Mouse (Mus musculus) left cerebral cortex, adult 6 months (tissue): ENCODE data around the gene Abcb7. TPM values are rescaled to one million over a fixed set of nuclear protein-coding genes. Genes with fewer than 3 reads are reported as not detected.

ENCODE experiments used
- long read RNA-seq, 2 experiments: library from polyadenylated mRNA; unstranded; transcript quantifications; one replicate each; pipeline ENCODE4 v2.0.0; 2019 to 2020
- polyA plus RNA-seq: library from polyadenylated mRNA; unstranded; fragments of <200 nt; fragmentation: Nextera tagmentation; gene quantifications from 2 replicates; pipeline ENCODE4 v1.2.3, GENCODE M21; 2021

Gene Abcb7
- polyA plus RNA-seq, result 6.0 and 7.0 TPM in 2 replicates
- long read RNA-seq, experiment 1, full-length matches to known transcripts, result 48 of 70 reads
- long read RNA-seq, experiment 1, partial matches to known transcripts, result 8 of 70 reads
- long read RNA-seq, experiment 1, other reads (novel, unspliced or antisense), result 14 of 70 reads
- long read RNA-seq, experiment 2, full-length matches to known transcripts, result 2 of 16 reads
- long read RNA-seq, experiment 2, partial matches to known transcripts, result 4 of 16 reads
- long read RNA-seq, experiment 2, other reads (novel, unspliced or antisense), result 10 of 16 reads

DNA sequence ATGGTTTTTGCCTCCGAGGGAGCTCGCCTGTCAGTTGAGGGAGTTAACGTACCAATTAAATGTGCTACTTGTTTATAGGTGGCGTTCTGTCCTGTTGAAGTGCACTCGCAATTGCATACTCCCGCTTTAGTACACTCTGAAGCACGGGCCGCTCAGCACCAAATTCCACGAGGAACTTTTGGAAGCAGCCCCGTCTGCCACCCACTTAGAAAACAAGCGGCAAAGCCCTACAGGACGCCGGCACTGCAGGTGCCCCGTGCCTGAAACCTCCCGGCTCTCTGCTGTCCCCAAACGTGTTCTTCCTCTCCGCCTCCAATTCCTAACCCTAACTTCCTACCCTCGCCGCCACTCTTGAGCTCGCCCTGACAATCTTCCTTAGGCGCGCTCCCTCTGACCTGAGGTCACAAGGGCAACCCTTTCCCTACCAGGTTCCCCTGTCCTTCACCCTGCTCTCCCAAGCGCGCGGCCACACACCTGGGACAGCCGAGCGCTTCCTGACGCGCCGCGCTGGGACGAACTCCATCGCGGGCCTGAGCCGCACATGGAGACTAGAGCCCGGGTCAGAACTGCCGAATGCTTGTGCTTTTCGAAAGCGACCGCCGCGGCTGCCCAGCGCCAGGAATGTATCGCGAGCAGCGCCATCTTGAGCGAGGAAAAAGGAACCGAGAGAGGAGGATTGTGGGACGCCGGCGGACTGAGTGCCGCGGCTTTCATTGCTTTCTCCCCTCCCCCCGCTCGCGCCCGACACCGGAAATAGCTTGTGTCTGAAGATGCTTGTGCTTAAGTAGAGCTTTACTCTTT is at the start of gene Abcb7:
Gene Abcb7 (minus strand): TSS at position 674 of the 801 bp plus-strand sequence.

Other genes with a start within 250 kb of the Abcb7 start
- 2.9 and 4.6 TPM in 2 replicates for gene Nexmif, start 212.7 kb downstream of the Abcb7 start, polyA plus RNA-seq
- gene Uprt, start 69.0 kb upstream of the Abcb7 start, polyA plus RNA-seq, result 2.9 and 3.3 TPM in 2 replicates